Mouse (Mus musculus) kidney, postnatal 0 days (tissue): ENCODE data around the gene Ear6. TPM values are rescaled to one million over a fixed set of nuclear protein-coding genes. Genes with fewer than 3 reads are reported as not detected.
"Not testable (repeated sequence)": the region's sequence is repeated elsewhere in the genome, so short reads cannot be mapped to it uniquely, and the experiment has no call there.

Source experiments
- ATAC-seq: fragments of 200-750 bp; cut with Nextera tagmentation; replicated peaks from 2 replicates; pipeline ENCODE4 v1.8.0; 2017; ENCODE audit warnings: low read depth, moderate number of reproducible peaks, moderate TSS enrichment, moderate library complexity; ENCODE audit not compliant: low FRiP score
- DNase-seq: peaks from one replicate; pipeline ENCODE4 v3.0.0-alpha.2; 2016; ENCODE audit warnings: low spot score
- H3K27ac ChIP-seq: fragments of 300-500 bp; sonication (generic); 2 replicates; pipeline ENCODE4 v1.5.1; 2014; ENCODE audit warnings: mild to moderate bottlenecking
- H3K27me3 ChIP-seq: fragments of 300-500 bp; sonication (generic); 2 replicates; pipeline ENCODE4 v1.6.1; 2014; ENCODE audit warnings: low read length, mixed read lengths; ENCODE audit not compliant: insufficient read depth
- H3K36me3 ChIP-seq: fragments of 300-500 bp; sonication (generic); 2 replicates; pipeline ENCODE4 v1.6.1; 2014; ENCODE audit warnings: low read length, mixed read lengths; ENCODE audit not compliant: insufficient read depth
- H3K4me1 ChIP-seq: fragments of 300-500 bp; sonication (generic); replicated peaks from 2 replicates; pipeline ENCODE4 v1.6.1; 2014; ENCODE audit warnings: antibody characterized with exemption, low read length, mixed read lengths; ENCODE audit not compliant: insufficient read depth
- H3K4me2 ChIP-seq: fragments of 300-500 bp; sonication (generic); 2 replicates; pipeline ENCODE4 v1.6.1; 2014; ENCODE audit warnings: mild to moderate bottlenecking, low read length, moderate library complexity, mixed read lengths
- H3K4me3 ChIP-seq: fragments of 300-500 bp; sonication (generic); replicated peaks from 2 replicates; pipeline ENCODE4 v1.5.1; 2014; ENCODE audit warnings: low read depth, low read length
- H3K9ac ChIP-seq: fragments of 300-500 bp; sonication (generic); 2 replicates; pipeline ENCODE4 v1.6.1; 2014; ENCODE audit warnings: low read depth, low read length
- H3K9me3 ChIP-seq: fragments of 300-500 bp; sonication (generic); replicated peaks from 2 replicates; pipeline ENCODE4 v1.6.1; 2016; ENCODE audit warnings: low read length, inconsistent platforms, mixed read lengths
- CTCF ChIP-seq: IDR thresholded peaks from 2 replicates; pipeline ENCODE4 v1.5.1; 2016; ENCODE audit warnings: antibody characterized with exemption, low read depth, mild to moderate bottlenecking, moderate library complexity
- WGBS: fragments of 180-500 bp; shearing (Covaris S2); extraction: QIAGEN DNeasy Blood & Tissue Kit; methylation state at CpG from one replicate; pipeline ENCODE4 v1.1.7; 2014; 5-methylcytosine and 5-hydroxymethylcytosine counted together
- polyA plus RNA-seq: library from polyadenylated mRNA; unstranded; fragments of >200 nt; fragmentation: Nextera tagmentation; extraction: Ambion mirVana; gene quantifications from 2 replicates; pipeline ENCODE4 v1.2.1, GENCODE M21; 2015

Gene Ear6
- polyA plus RNA-seq, 1 experiment from 2014 or later = not detected

GRCm38 (mm10) chr14:51843882-51844281 is 9.6 kb upstream of the Ear6 start:
- ATAC-seq = no peak

GRCm38 (mm10) chr14:51846566-51846965 is 6.9 kb upstream of the Ear6 start:
- WGBS = 67% methylated on average over 3 of the region's 3 CpGs
- no peak overlapping the region for H3K9ac ChIP-seq
- no peaks in the 10 kb centered on the region for H3K4me1 ChIP-seq
- H3K27ac ChIP-seq = no peak overlapping the region
- H3K4me2 ChIP-seq = no peak overlapping the region
- H3K4me3 ChIP-seq = no peak overlapping the region
- no peaks in the 10 kb centered on the region for H3K9me3 ChIP-seq
- ATAC-seq (no peak), DNase-seq (no peak)
- H3K27me3 ChIP-seq = no peaks in the 10 kb centered on the region
- TF ChIP-seq CTCF = no peak
- no peaks in the 10 kb centered on the region for H3K36me3 ChIP-seq

More at GRCm38 (mm10) chr14:51843882-51844281, 9.6 kb upstream of the Ear6 start:
- no peak overlapping the region for H3K4me3 ChIP-seq
- no peaks in the 10 kb centered on the region for H3K4me1 ChIP-seq
- DNase-seq = no peak
- no peak overlapping the region for H3K4me2 ChIP-seq
- no peak for TF ChIP-seq CTCF
- H3K9ac ChIP-seq = no peak overlapping the region
- no peaks in the 10 kb centered on the region for H3K9me3 ChIP-seq
- no peaks in the 10 kb centered on the region for H3K27me3 ChIP-seq
- H3K36me3 ChIP-seq = no peaks in the 10 kb centered on the region
- no peak overlapping the region for H3K27ac ChIP-seq

- not testable (repeated sequence) for ATAC-seq, H3K4me3 ChIP-seq, H3K27ac ChIP-seq, H3K9me3 ChIP-seq, H3K4me1 ChIP-seq, H3K27me3 ChIP-seq, H3K9ac ChIP-seq, H3K4me2 ChIP-seq, H3K36me3 ChIP-seq
- peak; percentile 38 for DNase-seq
- WGBS = 53% methylated on average over 3 of the region's 3 CpGs
- peak; percentile 59 for TF ChIP-seq CTCF
These were observed 2.5 kb upstream of the Ear6 start for GRCm38 (mm10) chr14:51851006-51851405.

- not testable (repeated sequence) for H3K36me3 ChIP-seq, ATAC-seq, H3K4me3 ChIP-seq, DNase-seq, H3K27ac ChIP-seq, H3K27me3 ChIP-seq, H3K9ac ChIP-seq, H3K4me1 ChIP-seq, H3K4me2 ChIP-seq, H3K9me3 ChIP-seq
- WGBS = 69% methylated on average over 7 of the region's 7 CpGs
These were observed 1.8 kb downstream of the Ear6 start for GRCm38 (mm10) chr14:51855280-51855679.

GRCm38 (mm10) chr14:51863603-51864002 is 10.1 kb downstream of the Ear6 start:
- not testable (repeated sequence) for H3K9ac ChIP-seq, H3K36me3 ChIP-seq, H3K27ac ChIP-seq, H3K4me1 ChIP-seq, ATAC-seq, H3K4me3 ChIP-seq, H3K27me3 ChIP-seq, H3K4me2 ChIP-seq, H3K9me3 ChIP-seq
- DNase-seq = peak; percentile 36
- 0% methylated on average over 1 of the region's 1 CpGs for WGBS
- TF ChIP-seq CTCF = peak; percentile 63

- Histone ChIP-seq H3K4me2 (no peak overlapping the region), H3K27ac (no peak overlapping the region), H3K9me3 (no peaks in the 10 kb centered on the region), H3K9ac (no peak overlapping the region), H3K27me3 (no peaks in the 10 kb centered on the region), H3K36me3 (no peaks in the 10 kb centered on the region), H3K4me3 (no peak overlapping the region), H3K4me1 (no peaks in the 10 kb centered on the region)
- TF ChIP-seq CTCF = no peak
- WGBS = 76% methylated on average over 2 of the region's 2 CpGs
- ATAC-seq = no peak
- no peak for DNase-seq
These were observed 17.3 kb downstream of the Ear6 start for GRCm38 (mm10) chr14:51870756-51871155.

DNA sequence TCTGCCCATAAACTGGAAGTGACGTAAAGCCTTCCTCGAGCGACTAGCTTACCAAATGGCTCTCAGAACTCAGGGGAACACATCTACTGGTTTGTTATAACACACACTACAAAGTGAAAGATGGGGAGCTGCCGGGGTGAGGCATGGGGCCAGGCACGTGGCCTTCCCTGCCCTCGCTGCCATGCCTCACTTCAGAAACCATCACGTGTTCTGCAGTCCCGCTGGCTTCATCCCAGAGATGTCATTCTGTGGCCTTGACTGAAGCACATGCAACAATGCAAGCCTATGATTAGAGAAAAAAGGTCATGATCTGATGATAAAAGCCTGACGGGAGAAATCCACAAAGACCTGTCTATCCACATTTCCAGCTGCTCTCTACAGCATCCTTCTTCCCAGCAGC is 18.2 kb downstream of the Ear6 start:
- no peak for ATAC-seq
- H3K9ac ChIP-seq = no peak overlapping the region
- no peaks in the 10 kb centered on the region for H3K4me1 ChIP-seq
- H3K4me3 ChIP-seq = no peak overlapping the region
- no peak for DNase-seq
- TF ChIP-seq CTCF = no peak
- no peaks in the 10 kb centered on the region for H3K27me3 ChIP-seq
- H3K4me2 ChIP-seq = no peak overlapping the region
- no peaks in the 10 kb centered on the region for H3K9me3 ChIP-seq
- WGBS = 62% methylated on average over 9 of the region's 9 CpGs
- no peaks in the 10 kb centered on the region for H3K36me3 ChIP-seq
- no peak overlapping the region for H3K27ac ChIP-seq
